Mouse (Mus musculus): ENCODE measurements around the gene Polr3e.

GRCm38 (mm10) chr7:120881451-120881850 lies 36.1 kb upstream of the Polr3e start:
- TF ChIP-seq CTCF (IDR thresholded peaks at IDR 0.05), result no peak
- TF ChIP-seq POLR2A (IDR thresholded peaks at IDR 0.05; ENCODE audit: insufficient read depth, low read depth, low read length), result no peak
